Mouse (Mus musculus): ENCODE data around the gene Rab17. TPM values are rescaled to one million over a fixed set of nuclear protein-coding genes. Genes with fewer than 3 reads are reported as not detected.

The Rab17 gene
- total RNA-seq, 2 experiments from 2014 or later: 0.40 TPM; not detected in 1

- DNase-seq (ENCODE audit: low spot score in 2 of 2): no peak
Observed at GRCm38 (mm10) chr1:90936990-90937389, 32.5 kb downstream of the Rab17 start.

GRCm38 (mm10) chr1:90933001-90933400 is 36.5 kb downstream of the Rab17 start:
- peak; percentile 31 to 44 for DNase-seq (ENCODE audit: low spot score in 2 of 2)

DNA sequence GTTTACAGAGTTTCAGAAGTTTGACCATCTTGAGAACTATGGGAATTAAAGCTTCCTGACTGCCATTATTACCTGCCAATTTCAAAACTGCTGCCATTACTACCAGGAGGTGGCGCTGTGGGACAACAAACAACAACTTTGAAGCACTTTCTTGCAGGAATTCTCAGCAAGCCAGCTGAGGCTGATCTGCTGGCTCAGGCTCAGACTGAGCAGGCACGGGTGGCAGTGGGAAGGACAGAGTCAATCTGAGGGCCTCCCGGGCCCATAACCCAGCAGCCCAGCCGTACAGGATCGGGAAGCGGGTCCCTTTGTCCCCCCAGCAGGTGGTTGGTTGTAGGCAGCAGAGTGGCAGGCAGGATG is 40.9 kb downstream of the Rab17 start:
- peak; percentile 90 to 92 for DNase-seq (ENCODE audit: low spot score in 2 of 2)

DNA sequence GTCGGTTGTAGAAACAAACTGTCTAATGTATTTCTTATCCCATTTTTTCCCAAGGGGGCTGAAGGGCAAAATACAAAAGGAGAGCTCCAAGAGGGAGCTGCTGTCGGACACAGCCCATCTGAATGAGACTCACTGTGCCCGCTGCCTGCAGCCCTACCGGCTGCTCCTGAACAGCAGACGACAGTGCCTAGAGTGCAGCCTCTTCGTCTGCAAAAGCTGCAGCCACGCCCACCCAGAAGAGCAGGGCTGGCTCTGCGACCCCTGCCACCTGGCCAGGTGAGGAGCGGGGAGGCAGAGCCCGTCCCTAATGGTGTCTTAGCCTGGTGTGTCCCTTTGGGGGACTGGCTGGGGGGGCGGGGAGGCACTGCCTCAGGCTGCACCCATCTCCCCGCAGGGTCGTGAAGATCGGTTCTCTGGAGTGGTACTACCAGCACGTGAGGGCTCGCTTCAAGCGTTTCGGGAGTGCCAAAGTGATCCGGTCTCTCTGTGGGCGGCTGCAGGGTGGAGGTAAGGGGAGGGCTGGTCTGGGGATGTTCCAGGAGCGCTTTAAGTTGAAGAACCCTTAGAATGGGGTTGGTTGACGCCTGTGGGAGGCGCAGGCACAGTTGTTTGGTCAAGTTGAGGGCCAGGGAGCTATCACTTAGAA is 41.4 kb downstream of the Rab17 start:
- no peak for DNase-seq (ENCODE audit: low spot score in 2 of 2)

DNA sequence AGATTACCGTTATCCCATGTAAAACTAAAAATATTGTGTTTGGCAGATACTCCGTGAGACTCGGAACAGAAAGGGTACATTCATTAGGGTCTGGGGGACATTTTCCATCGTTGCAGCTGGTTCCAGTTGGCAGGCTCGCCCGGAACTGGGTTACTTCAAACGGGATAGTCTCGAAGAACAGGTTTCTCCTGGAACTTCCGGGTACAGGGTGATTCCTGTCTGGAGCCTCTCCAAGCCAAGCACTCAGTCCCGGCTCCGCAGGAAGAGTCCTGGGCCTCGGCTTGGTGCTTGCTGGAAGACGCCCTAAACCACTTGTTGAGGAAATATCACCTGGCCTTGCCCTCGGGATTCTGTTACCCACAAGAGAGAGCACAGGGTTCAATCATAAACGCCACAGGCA is 42.2 kb downstream of the Rab17 start:
- no peak for DNase-seq (ENCODE audit: low spot score in 2 of 2)

DNA sequence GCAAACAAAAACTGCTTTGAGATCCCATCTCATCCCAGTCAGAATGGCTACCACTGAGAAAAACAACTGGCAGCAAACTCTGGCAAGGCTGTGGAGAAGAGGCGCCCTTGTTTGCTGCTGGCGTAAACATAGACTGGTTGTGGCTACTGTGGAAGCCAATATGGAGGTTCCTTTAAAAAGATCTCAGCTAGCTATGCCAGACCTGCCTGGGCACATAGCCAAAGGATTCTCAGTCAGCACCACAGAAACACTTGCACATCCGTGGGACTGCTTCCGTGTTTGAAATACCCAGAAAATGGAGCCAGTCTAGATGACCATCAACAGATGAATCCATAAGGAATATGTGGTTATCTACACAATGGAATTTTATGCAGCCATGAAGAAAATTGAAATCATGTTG is 43.4 kb downstream of the Rab17 start:
- DNase-seq (ENCODE audit: low spot score in 2 of 2): no peak

GRCm38 (mm10) chr1:90921687-90922086 is 47.8 kb downstream of the Rab17 start:
- DNase-seq (ENCODE audit: low spot score in 2 of 2): no peak

DNA sequence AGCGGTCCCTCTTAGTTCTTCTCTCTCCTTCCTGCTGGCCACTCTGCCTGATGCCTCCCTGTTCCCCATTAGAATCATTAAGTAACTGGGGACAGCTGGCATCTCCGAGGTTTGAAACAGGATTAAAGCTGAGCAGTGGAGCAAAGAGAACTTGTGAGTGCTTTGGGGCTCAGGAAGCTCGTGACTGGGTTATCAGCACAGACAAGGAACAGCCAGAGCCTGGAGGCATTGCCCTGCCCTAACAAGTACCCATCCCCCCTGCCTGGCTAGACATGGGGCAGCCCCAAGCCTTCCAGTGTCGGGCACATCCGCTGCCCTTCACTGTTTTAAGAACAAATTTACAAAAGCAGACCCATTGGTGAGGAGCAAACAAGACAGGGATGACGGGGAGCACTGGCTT is 52.0 kb downstream of the Rab17 start:
- no peak for DNase-seq (ENCODE audit: low spot score in 2 of 2)

DNA sequence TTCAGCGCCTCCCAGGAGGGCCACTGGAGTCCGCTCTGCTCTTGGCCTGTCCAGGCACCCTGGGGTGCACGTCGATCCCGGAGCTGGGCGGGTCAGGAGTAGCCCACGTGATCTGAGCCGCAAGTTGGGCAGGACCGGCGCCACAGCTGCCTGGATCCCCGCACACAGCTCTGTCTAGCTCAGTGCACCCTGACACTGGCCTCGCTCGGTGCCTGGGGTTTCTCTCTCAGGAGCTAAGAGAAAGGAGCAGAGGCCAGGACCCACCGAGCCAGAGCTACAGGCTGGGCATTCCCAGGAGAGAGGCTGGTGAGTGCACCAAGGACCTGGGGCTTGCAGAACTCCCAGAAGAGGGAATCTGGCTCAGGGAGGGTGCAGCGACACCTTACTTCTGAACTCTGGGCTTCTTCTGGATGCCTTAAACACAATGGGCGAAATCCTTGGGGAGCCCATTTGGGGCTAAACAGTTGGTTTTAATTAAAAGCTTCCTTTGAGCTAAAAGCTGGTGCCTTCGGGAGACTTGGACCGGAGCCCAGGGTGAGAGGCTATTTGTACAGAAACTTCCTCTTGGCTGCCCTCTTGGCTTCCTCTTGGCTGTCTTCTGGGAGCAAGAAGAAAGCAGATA is 54.4 kb downstream of the Rab17 start, which contains the start of gene Mlph:
Gene Mlph, plus strand, starts transcription at position 138 of the 622 bp plus-strand sequence.
- peak in 1 of 2 experiments; percentile 34 for DNase-seq (ENCODE audit: low spot score in 2 of 2)

DNA sequence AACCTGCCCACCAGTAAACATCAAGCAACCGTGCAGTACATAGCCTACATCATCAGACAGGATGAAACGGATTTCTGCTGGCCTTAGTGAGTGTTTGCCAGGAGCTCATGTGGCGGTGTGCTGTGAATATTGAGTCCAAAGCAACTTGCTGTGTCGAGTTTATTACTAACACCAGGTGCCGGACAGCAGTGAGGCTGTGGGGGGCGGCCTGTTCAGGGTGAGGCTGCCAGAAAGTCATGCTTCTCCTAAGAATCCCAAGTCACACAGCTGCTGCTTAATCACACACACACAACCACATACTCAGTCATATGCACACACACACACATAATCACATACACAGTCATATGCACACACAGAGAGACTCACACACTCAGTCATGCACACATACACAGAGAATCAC is 56.2 kb downstream of the Rab17 start:
- no peak for DNase-seq (ENCODE audit: low spot score in 2 of 2)

DNA sequence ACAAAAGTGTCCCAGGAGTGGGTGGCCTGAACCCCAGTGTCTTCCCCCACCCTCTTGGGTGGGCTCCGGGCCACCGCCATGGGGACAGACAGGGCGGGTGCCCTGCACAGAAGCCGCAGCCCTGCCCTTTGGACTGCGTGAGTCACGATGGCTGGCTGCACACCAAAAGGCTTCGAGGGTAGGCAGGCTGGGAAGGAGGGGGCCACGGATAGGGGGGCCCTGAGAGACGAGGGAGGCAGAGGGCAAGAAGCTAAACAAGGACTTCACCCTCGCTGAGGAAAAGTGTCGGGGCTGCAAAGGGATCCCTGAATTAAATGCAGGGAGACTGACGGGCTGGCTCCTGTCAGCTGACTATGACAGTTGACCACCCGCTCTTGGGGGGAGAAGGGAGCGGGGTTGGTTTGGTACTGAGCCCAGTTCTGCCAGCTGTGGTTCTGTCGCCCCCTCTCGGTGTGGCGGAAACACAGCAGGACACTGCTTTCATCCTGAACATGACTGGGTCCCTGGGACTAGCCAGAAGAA is 59.8 kb downstream of the Rab17 start:
- peak; percentile 25 to 35 for DNase-seq (ENCODE audit: low spot score in 2 of 2)

DNA sequence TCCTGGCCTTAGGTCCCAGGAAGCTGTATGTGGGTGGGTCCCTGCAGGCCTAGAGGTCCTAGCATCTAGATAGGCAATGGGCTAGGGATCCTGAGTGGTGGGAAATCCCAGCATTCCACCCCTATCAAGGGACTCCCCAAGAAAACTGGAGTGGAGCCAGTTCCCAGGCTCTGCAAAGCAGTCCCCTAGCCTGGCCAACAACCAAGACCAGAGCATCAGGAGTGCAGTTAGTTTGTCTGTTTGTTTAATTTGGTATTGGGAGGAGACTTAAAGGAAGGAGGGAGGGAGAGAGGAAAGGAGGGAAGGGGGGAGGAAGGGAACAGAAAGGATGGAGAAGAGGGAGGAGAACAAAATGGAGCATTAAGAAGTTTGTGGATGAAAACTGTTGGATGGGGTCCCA is 60.3 kb downstream of the Rab17 start:
- no peak for DNase-seq (ENCODE audit: low spot score in 2 of 2)

Other genes starting within 250 kb of the Rab17 start
- 1 to 10 TPM; 7.3 to 7.4 TPM for gene Col6a3, start 125.7 kb downstream of the Rab17 start, total RNA-seq (2021)
- gene Mlph, start 54.6 kb downstream of the Rab17 start, total RNA-seq (2021): under 1 TPM; 0.41 to 0.47 TPM
- not detected for gene Prlh, start 16.6 kb downstream of the Rab17 start, total RNA-seq (2021)
- gene Lrrfip1, start 29.1 kb upstream of the Rab17 start, total RNA-seq (2021): 10 to 100 TPM; 73.9 to 88.3 TPM
- not detected for gene Rbm44, start 175.4 kb upstream of the Rab17 start, total RNA-seq (2021)
- 10 to 100 TPM; 37.4 to 43.2 TPM for gene Ramp1, start 210.2 kb upstream of the Rab17 start, total RNA-seq (2021)

All from layer of hippocampus, postnatal 10 days (tissue).